Mouse (Mus musculus): ENCODE results near the gene Trpm2.

GRCm38 (mm10) chr10:77969274-77969972 is 940 bp downstream of the Trpm2 start:
- TF ChIP-seq CTCF (IDR thresholded peaks at IDR 0.05; ENCODE audit: control insufficient read depth, insufficient read depth, insufficient replicate concordance, low read depth, low read length) (no peak), POLR2A (IDR thresholded peaks at IDR 0.05; ENCODE audit: control insufficient read depth, low read depth, low read length) (no peak)

All from testis, adult 2 months (tissue).